Mouse (Mus musculus) layer of hippocampus, adult 8-10 months (tissue): ENCODE measurements around the gene Ccdc146. TPM values are rescaled to one million over a fixed set of nuclear protein-coding genes. Genes with fewer than 3 reads are reported as not detected.
"Not testable (repeated sequence)": the region's sequence is repeated elsewhere in the genome, so short reads cannot be mapped to it uniquely, and the experiment has no call there.

Experiments used
- DNase-seq, 2 experiments: peaks; one replicate each; pipeline ENCODE4 v3.0.0; 2022; ENCODE audit warnings: low spot score in 2 of 2
- total RNA-seq, 4 experiments: library from RNA; stranded (reverse); gene quantifications; 2 replicates each; pipeline ENCODE4 v1.2.4; 2022

Ccdc146 gene
- total RNA-seq, 4 experiments from 2014 or later = 0.43 to 1.7 (median 0.81) TPM

DNA sequence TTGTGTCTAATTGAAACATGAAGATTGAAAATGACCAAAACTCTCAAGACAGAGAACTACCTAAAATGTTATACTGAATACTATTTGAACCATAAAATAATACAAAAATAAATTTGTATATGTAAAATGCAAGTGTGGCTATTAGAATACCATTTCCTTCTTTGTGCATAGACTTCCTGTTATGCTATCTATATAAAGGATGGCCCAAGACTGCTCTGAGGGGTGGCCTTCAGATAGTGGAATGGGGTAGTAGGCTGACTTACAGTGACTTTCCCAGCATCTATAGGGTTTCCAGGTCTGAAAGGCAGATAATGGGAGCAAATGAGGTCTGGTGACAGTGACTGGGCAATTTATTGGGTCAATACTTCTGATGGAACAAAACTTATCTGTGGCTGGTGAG, 37.1 kb downstream of the Ccdc146 start:
- no peak for DNase-seq

DNA sequence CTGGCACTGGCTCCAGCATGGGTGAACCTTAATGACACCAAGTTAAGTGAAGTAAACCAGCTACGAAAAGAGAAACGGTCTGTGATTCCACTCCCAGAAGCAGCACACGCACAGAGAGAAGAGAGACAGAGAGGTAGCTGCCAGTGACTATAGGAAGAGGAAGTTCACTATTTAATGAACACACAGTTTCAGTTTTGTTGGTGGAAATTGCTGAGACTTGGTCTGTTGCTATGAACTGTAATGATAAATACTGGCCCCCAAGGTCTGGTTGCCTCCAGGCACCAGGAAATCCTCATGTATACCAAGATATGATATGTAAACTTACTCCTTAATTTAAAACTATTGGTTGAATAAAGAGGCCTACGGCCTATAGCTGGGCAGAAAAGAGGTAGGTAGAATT, 38.0 kb downstream of the Ccdc146 start:
- no peak for DNase-seq

DNA sequence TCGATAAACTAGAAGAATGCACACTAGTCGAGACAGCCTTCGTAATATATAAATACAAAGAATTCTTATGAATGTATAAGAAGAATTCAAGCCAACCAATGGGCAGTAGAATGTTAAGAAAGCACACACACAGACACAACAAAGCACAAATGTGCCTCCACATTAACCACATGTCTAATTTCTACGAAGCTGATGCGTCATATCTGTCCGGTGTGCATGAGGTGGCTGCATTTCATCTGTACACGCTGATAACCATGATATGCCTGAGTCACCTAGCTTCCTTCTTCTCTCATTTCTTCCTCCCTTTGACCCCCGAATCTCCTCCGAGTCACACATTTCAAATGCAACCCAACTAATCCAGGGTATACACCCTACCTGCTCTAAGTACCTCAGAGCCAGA, 39.5 kb downstream of the Ccdc146 start:
- DNase-seq = no peak

DNA sequence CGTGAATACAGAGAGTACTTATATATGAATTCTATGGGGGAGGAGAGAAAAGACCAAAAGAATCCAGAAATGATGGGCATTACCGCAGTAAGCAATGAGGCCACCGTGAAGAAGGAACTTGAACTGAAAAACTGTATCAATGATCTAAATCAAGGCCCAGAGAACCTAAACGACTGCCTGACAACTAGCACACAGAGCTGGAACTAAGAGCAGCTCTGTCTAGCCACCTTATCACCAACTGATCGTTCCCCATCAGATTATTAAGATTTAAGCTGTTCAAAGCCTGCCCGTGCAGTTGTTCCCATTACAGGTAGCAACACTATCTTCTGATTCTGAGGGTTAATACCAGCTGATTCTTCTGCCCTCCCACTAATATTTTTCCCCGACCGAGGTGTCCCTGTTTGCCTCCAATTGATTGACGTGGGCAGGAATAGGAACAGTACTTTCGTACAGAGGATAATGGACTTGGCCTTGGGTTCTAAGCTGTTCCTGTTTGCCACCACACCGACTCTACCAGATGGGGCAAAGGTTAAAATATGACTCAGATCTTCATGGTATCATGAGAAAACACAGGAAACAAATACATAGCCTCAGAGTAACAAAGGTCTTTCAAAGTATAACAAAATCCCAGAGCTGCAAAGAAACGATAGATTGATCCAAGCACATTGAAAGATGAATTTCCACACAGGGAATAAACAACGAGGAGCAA, 40.1 kb downstream of the Ccdc146 start:
- no peak for DNase-seq

DNA sequence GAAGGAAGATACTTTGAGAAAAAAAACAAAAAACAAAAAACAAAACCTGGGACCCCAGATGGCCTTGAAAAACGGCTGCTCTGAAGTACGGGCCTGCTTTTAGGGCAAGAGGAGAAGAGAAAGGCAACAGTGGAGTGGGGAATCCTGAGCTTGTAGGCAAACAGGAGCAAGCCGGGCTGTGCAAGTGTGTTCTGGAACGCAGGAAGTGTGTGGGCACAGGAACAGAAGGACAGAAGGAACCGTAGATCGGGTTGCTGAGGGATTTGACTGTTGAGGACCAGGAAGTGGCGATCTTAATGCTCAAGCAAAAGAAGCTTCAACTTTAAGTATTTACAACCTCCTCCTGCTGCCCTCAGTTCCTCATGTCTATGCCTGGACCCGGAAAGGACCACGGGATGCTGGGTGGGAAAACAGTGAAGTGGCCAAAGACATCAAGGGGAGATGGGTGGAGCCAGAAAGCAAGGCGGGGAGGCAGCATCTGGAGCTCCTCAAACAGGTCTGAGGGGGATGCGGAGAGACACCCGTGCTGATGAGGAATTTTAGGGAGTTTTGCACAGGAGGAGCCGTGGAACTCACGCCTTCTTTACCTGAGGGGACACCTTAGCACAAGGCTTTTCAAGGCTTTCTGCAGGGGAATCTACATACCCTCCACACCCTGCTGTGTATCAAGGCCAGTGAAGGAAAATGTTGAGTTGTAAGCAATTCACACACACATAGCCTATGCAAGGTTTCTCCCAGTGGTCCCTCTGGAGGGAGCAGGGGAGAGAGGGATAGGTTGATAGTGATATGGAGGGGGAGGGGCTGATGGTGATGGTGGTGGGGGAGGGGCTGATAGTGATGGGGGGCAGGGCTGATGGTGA, 40.9 kb downstream of the Ccdc146 start:
- peak; percentile 10 to 32 for DNase-seq

DNA sequence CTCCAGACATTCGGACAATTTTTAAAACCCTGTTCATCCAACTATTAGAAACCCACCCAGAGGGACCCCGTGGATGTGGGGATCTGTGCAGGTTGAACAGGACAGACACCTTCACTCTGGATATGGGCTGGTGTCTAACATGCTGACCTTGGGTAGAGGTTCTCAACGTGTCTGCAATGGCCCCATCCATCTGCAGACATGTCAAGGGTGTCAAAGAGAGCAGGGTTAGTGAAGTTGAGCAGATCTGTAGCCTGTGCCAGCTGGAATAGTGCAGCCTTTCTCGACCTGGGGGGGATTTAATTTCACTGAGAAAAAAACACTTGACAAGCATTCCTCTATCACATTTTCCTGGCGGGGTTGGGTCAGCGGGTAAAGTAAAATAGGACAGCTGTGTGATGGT, 41.8 kb downstream of the Ccdc146 start:
- no peak for DNase-seq

DNA sequence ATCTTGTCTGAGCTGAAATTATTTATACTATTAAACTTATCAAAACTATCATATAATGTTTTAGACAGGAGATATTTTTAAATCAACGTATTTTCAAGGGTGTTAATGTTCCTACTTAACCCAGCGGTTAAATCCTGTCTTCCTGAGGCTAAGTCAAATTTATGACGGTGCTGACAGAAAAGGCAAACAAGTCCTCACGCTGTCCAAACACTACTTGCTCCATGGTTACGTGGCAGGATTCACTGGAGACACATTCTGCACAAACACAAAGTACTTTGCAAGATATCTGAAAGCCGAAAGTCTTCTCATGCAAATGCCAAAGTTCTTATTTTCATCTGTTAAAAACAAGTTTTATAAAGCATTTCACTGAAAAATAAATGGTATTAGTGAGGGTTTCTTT, 42.5 kb downstream of the Ccdc146 start:
- DNase-seq = no peak

DNA sequence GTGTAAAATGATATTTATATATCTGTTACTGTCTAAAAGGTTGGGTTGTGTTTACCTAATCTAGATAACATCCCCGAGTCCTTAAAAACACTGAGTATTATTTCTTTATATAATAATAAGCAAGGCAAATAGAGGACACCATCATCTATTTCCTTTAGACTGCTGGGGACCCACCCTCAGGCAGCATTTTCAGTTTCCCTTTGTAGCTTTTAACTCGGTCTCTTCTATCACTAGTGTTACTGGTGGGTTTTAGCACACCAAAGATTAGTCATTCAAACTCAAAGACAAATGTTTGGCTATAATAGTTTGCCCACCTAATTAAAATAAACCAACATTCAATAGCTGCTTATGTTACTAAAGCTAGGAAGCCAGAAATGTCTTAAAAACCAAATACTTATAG, 46.1 kb downstream of the Ccdc146 start:
- no peak for DNase-seq

DNA sequence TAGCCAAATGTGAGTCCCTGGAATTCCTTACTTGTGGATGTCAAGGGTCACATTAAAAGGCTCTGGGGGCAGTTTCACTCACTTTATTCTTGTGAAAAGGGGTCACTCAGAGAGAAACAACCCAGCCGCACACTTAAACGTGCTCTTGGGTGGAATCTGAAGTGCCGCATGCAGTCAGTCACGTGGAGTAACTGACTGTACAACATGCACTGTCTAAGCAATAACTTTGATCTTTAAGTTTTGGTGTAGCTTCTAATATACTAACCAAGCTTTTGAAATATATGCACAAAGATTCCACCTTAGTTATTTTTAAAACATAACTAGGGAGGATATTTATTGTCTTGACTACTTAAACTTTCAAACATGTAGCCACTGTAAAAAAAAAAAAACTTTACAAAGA, 47.5 kb downstream of the Ccdc146 start:
- no peak for DNase-seq

DNA sequence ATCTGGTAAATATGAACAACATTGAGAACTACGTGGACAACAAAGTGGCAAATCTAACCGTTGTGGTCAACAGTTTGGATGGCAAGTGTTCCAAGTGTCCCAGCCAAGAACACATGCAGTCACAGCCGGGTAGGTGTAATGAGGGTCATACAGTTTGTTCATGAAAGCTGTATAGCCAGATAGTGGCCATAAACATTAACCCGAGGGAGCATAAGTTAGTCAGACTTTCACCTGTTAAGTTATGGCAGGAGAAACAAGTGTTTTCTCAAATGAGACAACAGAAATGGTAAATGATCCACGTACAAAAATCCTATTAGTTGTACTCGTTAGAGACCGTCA, 51.3 kb downstream of the Ccdc146 start:
- DNase-seq = no peak

DNA sequence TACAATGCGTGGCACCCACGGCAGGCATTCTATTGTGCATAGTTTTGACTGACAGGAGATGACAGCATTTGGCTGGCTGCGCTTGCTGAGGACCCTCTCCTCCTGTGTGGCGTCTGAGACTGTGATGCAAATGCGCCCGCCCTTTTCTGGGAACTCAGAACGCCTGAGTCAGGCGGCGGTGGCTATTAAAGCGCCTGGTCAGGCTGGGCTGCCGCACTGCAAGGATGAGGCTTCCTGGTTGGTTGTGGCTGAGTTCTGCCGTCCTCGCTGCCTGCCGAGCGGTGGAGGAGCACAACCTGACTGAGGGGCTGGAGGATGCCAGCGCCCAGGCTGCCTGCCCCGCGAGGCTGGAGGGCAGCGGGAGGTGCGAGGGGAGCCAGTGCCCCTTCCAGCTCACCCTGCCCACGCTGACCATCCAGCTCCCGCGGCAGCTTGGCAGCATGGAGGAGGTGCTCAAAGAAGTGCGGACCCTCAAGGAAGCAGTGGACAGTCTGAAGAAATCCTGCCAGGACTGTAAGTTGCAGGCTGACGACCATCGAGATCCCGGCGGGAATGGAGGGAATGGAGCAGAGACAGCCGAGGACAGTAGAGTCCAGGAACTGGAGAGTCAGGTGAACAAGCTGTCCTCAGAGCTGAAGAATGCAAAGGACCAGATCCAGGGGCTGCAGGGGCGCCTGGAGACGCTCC, 51.8 kb downstream of the Ccdc146 start, which contains the start of gene Fgl2:
TSS of gene Fgl2 (plus strand) at position 150 of the 687 bp plus-strand sequence.
- DNase-seq = peak in 1 of 2 experiments; percentile 23

DNA sequence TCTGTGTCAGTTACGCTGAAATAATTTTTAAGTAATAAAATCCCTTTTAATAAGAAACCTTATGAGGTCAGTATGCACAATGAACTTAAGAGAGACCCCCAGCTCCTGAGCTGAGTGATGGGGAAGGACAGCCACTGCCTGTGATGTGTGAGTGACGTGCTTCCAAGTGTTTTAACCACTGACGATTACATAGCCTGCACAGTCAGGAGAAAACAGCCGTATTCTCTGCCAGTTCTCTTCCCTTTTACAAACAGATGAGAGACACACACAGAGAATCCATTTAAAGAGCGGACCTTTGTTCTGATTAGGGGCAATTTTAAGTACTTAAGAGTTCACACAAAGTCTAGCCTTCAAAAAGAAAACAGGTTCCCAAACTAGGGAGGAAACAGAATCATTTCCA, 52.6 kb downstream of the Ccdc146 start:
- DNase-seq = no peak

DNA sequence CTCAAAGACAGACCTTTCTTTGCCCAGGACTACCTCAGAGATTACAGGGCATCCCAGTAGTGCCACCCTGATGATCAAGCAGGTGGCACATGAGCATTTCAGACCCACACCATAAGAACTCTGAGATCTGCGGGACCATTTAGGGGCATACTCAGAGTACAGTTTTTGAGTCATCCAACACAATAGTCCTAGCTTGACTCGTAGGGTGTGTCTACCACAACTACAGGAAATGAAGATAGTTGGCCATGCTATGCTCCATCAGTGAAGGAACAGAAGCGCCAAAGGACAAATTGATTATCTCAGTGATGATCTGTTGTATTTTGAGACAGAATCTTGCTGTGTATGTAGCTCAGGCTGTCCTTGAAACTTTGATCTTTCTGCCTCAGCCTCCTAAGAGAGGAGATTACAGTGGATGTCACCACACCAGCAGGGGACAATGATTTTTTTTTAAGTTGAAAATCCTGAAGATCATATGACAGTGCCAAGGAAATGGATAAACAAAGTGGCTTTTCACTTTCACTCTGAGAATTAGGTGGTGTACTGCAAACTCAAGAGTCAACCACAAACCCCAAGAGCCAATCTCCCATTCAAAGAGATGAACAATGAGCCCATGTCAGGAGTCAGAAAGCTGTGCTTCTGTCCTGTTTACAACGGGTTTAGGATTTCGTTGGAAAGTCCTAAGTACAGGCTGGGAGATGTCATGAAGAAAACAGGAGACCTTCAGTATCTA, 54.1 kb downstream of the Ccdc146 start:
- no peak for DNase-seq

DNA sequence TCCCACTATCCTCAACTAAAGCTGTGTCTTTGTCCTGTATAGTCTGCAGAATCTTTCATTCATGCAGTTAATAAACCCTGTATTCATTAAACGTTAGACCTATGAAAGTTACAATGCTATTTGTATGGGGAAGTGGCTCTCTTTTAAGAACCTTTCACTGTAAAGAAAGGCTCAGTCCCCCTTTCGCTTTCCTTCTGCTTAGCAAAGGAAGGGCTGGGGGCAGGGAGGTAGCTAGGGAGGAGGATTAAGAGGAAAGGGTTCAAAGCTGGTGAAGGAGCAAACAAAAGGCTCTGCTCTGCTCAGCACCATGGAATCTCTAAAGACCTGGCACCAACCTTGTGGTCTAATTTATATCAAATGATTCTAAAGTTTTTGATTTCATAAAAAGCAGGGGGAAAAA, 57.0 kb downstream of the Ccdc146 start:
- DNase-seq = no peak

DNA sequence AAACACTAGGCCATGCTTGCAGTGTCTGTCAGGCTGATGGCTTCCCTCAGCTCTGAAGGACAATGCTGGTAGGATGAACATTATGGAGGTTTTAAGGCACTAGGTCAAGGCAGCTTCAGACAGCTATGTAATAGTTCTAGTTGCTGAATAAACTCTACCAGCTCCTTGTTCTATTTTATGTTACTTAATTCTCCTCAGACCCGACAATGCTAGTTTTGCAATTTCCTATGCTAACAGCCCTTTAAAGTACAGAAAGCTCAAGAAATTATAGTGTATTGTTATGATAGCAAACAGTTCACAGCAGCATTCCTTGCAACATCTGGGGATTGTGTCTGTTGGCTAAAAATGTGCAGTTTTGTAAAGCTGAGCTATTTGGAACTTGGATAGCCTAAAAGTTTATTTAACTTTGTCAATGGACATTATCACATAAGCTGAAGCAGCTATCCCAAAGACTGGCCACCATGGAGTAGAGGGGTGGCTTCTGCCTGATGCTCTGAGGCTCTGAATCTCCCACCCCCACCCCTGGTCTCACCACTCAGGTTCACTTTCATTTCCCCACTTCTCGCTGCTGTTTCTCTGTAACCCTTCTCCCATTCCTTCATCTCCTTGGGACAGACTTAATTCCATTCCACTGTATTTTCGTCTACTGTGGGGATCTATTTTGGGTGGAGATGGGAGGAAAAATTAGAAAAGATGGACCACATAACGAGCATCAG, 58.0 kb downstream of the Ccdc146 start:
- no peak for DNase-seq

DNA sequence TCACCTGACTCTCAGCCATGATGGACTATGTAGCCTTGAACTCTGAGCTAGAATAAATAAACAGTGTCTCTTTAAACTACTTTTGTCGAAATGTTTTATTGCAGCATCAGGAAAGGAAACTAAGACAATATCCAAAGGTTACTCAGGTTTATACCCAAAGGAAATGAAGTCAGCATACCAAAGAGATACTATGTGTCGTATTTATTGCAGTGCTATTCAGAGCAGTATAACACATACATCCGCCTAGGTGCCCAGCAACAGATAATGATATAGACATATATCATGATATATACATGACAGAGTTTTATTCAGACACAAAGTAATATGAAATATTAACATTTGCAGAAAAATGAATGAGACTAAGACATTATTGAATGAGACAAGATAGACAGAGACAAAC, 61.1 kb downstream of the Ccdc146 start:
- DNase-seq = no peak

DNA sequence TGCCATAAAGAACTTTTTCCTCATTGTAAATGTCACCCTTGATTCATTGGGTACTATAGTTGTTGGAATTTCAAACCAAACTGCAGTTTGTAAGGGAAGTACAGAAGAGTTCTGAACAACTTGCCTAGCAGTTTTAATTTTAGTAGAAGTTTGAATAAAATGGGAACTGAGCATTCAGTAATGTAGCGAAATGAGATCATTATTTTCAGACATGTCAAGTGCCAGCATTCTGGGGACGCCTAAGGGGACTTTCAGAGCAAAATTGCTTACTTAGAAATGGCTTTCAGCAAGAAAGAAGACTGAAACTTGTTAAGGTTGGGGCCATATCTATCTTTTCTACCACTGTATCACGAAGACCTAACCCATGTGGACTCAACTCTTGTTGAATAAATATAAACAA, 65.8 kb downstream of the Ccdc146 start:
- no peak for DNase-seq

DNA sequence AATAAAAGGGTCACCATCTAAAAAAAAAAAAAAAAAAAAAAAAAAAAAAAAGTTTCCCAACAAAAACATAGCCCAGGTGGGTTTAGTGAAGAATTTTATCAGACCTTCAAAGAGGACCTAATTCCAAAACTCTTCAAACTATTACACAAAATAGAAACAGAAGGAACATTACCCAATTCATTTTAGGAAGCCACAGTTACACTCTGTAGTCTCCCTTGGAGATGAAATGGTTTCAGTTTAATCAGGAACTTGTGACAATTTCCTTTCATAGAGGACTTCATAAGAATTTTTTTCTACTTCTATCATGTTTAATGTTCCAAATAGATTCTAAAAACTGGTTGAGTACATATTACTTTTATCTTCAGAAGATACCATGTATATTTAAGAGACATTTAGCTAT, 72.8 kb downstream of the Ccdc146 start:
- DNase-seq = no peak

DNA sequence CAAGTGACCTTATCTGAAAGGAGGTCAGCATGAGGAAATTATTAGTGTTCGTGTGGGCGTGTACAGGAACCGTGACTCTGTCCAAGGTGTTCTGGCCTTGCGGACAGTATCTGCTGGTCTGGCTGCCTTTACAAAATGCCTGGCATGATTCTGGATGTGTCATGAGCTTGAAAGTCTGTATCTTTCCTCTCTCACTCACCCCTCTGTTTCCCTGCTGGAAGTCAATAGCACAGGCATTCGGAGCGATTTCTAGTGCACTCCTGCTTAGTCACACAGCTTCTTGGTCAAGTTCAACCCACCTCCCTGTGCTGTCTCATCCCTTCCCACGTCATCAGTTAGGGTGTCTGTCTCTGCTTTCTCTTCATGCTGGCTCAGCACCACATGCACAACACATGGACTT, 76.1 kb downstream of the Ccdc146 start:
- DNase-seq = no peak

DNA sequence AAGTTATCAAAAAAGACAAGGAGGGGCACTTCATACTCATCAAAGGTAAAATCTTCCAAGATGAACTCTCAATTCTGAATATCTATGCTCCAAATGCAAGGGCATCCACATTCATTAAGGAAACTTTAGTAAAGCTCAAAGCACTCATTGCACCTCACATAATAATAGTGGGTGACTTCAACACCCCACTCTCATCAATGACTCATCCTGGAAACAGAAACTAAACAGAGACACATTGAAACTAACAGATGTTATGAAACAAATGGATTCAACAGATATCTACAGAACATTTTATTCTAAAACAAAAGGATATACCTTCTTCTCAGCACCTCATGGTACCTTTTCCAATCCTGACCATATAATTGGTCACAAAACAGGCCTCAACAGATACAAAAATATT, 82.2 kb downstream of the Ccdc146 start:
- not testable (repeated sequence) for DNase-seq

DNA sequence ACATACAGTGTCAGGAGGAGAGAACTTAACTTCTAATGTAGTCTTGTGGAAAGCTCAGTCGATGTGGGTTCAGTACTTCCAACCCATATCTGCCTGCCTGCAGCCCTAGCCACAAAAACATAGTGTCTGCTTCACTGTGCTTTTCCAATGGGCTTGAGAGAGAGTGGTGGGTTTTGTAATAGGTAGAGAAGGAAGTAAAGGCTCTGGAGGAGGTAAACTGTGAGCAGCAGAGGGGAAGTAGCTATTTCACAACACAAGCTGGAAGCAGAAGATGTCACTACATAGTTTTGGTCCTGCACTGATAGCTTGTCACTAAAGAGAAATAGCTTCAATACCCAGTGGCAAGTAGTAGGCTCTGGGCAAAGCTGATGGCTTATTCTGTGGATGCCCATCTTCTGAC, 92.4 kb downstream of the Ccdc146 start:
- DNase-seq = no peak
